Mouse (Mus musculus): ENCODE results near the gene Hspb3. TPM values are rescaled to one million over a fixed set of nuclear protein-coding genes. Genes with fewer than 3 reads are reported as not detected.

Hspb3 gene
- total RNA-seq, 2 experiments from 2014 or later = 13.7 to 16.2 TPM

GRCm38 (mm10) chr13:113655511-113655910 lies 8.0 kb downstream of the Hspb3 start:
- no peak for DNase-seq
- intact Hi-C loops (cut with DNase I) = no loop called here

GRCm38 (mm10) chr13:113640944-113641597 lies 22.4 kb downstream of the Hspb3 start:
- intact Hi-C loops (cut with DNase I) = loop anchor here (1.0 kb wide), 1 partner anchor 28 kb away; no protein-coding TSS in a partner anchor
- peak in 1 of 2 experiments; percentile 26 for DNase-seq

- intact Hi-C loops (cut with DNase I) = loop anchor here (2.0 kb wide), 1 partner anchor 228 kb away; no protein-coding TSS in a partner anchor
- peak in 1 of 2 experiments; percentile 30 for DNase-seq
These were observed 24.6 kb downstream of the Hspb3 start for GRCm38 (mm10) chr13:113638914-113639313.

GRCm38 (mm10) chr13:113635799-113636222 lies 27.7 kb downstream of the Hspb3 start:
- intact Hi-C loops (cut with DNase I) = no loop called here
- no peak for DNase-seq

- no peak for DNase-seq
- intact Hi-C loops (cut with DNase I) = no loop called here
These were observed 28.6 kb downstream of the Hspb3 start for GRCm38 (mm10) chr13:113634732-113635481.

- intact Hi-C loops (cut with DNase I) = no loop called here
- DNase-seq = no peak
These were observed 31.0 kb downstream of the Hspb3 start for GRCm38 (mm10) chr13:113632506-113632905.

GRCm38 (mm10) chr13:113627601-113628000 lies 35.9 kb downstream of the Hspb3 start:
- DNase-seq = no peak
- intact Hi-C loops (cut with DNase I) = no loop called here

- intact Hi-C loops (cut with DNase I) = no loop called here
- no peak for DNase-seq
These were observed 40.6 kb downstream of the Hspb3 start for GRCm38 (mm10) chr13:113622865-113623255.

- intact Hi-C loops (cut with DNase I) = no loop called here
- DNase-seq = no peak
These were observed 41.2 kb downstream of the Hspb3 start for GRCm38 (mm10) chr13:113622122-113622864.

GRCm38 (mm10) chr13:113619003-113619402 lies 44.5 kb downstream of the Hspb3 start:
- intact Hi-C loops (cut with DNase I) = loop anchor here (1.0 to 10.0 kb wide), 9 partner anchors 37 to 574 kb away; partner anchors contain the start of gene Gpx8
- no peak for DNase-seq

- intact Hi-C loops (cut with DNase I) = loop anchor here (2.0 to 10.0 kb wide), 8 partner anchors 36 to 573 kb away; partner anchors contain the start of gene Gpx8
- DNase-seq = peak; percentile 95 to 97
These were observed 45.3 kb downstream of the Hspb3 start, which contains the start of gene Snx18 for GRCm38 (mm10) chr13:113617891-113618823. TSS of gene Snx18 (minus strand) at chr13:113618564.

- intact Hi-C loops (cut with DNase I) = loop anchor here (5.0 to 10.0 kb wide), 6 partner anchors 35 to 573 kb away; partner anchors contain the start of gene Gpx8
- DNase-seq = peak in 1 of 2 experiments; percentile 34
These were observed 46.1 kb downstream of the Hspb3 start for GRCm38 (mm10) chr13:113617338-113617890.

GRCm38 (mm10) chr13:113616751-113617337 lies 46.6 kb downstream of the Hspb3 start:
- intact Hi-C loops (cut with DNase I) = loop anchor here (5.0 to 10.0 kb wide), 6 partner anchors 35 to 572 kb away; partner anchors contain the start of gene Gpx8
- peak in 1 of 2 experiments; percentile 33 for DNase-seq

GRCm38 (mm10) chr13:113615971-113616671 lies 47.4 kb downstream of the Hspb3 start:
- DNase-seq = peak in 1 of 2 experiments; percentile 37
- intact Hi-C loops (cut with DNase I) = loop anchor here (5.0 to 10.0 kb wide), 6 partner anchors 34 to 571 kb away; partner anchors contain the start of gene Gpx8

- intact Hi-C loops (cut with DNase I) = loop anchor here (5.0 to 10.0 kb wide), 6 partner anchors 33 to 571 kb away; partner anchors contain the start of gene Gpx8
- DNase-seq = peak in 1 of 2 experiments; percentile 43
These were observed 47.9 kb downstream of the Hspb3 start for GRCm38 (mm10) chr13:113615546-113615941.

- intact Hi-C loops (cut with DNase I) = loop anchor here (5.0 to 10.0 kb wide), 6 partner anchors 33 to 570 kb away; partner anchors contain the start of gene Gpx8
- peak; percentile 83 to 89 for DNase-seq
These were observed 48.6 kb downstream of the Hspb3 start for GRCm38 (mm10) chr13:113614635-113615545.

- no peak for DNase-seq
- intact Hi-C loops (cut with DNase I) = loop anchor here (10.0 kb wide), 3 partner anchors 59 to 569 kb away; partner anchors contain the start of gene Gpx8
These were observed 49.6 kb downstream of the Hspb3 start for GRCm38 (mm10) chr13:113613882-113614281.
